Mouse (Mus musculus): ENCODE data around the gene Reg3b. TPM values are rescaled to one million over a fixed set of nuclear protein-coding genes. Genes with fewer than 3 reads are reported as not detected.

The Reg3b gene
- polyA plus RNA-seq (2021; fragmentation: Nextera tagmentation), result 0.19 TPM in 1 of 2 replicates, not detected in the other
- long read RNA-seq, experiment 1, result 0 reads
- long read RNA-seq, experiment 2, result 0 reads

DNA sequence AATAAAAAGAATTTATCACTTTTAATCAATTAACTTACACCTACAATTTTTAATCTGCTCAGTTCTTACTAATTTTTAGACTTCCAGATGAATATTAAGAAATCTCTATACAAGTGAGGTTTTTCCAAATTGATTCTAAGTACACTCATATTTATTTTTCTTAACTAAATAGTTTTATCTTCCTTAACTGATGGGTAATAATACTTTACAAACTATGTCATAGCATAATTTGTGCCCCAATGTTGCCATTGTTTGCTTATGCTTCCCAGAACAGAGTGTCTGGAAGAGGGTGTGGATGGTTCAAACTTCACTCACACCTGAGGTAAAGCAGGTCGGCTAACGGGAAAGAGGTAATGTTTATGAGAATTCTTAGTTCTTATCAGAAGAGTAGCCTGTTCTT lies at the start of gene Reg3b:
Reg3b (plus strand) TSS at position 301 of the 400 bp plus-strand sequence.

DNA sequence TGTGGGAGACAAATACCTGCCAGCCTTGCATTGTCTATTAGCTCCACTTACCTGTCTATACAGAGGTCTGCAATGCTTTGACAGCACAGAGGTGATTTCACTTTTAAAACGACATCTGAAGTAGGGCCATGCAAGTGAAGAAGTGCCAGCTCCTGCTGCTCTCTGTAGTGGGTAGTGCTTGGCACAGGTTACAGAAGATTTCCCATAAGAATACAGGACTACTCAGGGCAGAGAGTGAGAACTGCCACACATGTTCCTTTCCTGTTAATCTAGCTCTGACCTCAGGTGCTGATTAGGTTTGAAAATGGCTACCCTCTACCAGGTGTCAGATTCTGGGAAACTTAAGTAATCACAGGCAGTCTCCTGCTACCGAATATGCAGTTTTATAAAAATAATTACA lies 8.3 kb downstream of the Reg3b start, which contains the start of gene Reg3d:
Reg3d (minus strand) TSS at position 101 of the 400 bp plus-strand sequence.

DNA sequence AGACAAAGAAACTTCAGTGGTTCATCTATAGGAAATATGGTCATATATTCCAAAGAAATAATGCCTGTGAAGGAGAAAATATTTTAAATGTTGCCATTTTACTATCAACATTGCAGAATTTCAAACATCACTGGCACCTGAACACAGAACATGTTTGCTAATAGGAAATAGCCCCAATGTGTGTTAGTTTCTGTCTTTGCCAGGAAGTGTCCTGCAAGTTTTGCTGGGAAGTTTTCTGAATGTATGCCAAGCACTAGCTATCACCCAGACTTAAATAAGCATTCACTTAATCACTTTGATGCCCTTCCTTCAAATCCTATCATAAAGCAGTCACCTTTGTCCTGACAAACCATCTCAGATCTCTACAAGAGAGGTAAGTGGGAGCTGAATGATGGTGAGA lies 10.0 kb downstream of the Reg3b start, which contains the start of gene Reg3a:
Reg3a (plus strand) TSS at position 301 of the 400 bp plus-strand sequence.

DNA sequence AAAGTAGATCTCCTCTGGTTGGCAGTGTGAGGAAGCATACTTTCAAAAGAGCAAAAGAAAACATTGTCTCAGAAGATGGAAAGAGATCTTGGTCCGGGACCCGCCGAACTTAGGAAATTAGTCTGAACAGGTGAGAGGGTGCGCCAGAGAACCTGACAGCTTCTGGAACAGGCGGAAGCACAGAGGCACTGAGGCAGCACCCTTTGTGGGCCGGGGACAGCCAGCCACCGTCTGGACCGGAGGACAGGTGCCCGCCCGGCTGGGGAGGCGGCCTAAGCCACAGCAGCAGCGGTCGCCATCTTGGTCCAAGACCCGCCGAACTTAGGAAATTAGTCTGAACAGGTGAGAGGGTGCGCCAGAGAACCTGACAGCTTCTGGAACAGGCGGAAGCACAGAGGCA lies 24.9 kb downstream of the Reg3b start, which contains the start of gene Reg2:
Reg2 (plus strand) TSS at position 301 of the 400 bp plus-strand sequence.

DNA sequence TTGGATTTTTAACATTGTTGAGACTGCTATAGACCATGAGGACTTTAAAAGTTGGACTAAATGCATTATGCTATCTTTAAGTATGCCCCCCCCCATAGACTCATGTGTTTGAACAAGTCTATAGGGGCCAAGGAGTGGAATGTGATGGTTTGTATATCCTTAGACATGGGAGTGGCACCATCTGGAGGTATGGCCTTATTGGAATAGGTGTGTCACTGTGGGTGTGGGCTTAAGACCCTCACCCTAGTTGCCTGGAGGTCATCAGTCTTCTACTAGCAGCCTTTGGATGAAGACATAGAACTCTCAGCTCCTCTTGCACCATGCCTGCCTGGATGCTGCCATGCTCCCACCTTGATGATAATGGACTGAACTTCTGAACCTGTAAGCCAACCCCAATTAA lies 52.0 kb downstream of the Reg3b start, which contains the start of gene Reg1:
Reg1 (plus strand) TSS at position 301 of the 400 bp plus-strand sequence.

Other genes with a start within 250 kb of the Reg3b start
- gene Reg3d, start 8.2 kb downstream of the Reg3b start, polyA plus RNA-seq (2021; fragmentation: Nextera tagmentation), result not detected in 2 replicates
- gene Reg3a, start 10.1 kb downstream of the Reg3b start, polyA plus RNA-seq (2021; fragmentation: Nextera tagmentation), result not detected in 2 replicates
- not detected in 2 replicates for gene Reg2, start 25.0 kb downstream of the Reg3b start, polyA plus RNA-seq (2021; fragmentation: Nextera tagmentation)
- gene Reg1, start 52.1 kb downstream of the Reg3b start, polyA plus RNA-seq (2021; fragmentation: Nextera tagmentation), result not detected in 2 replicates
- not detected in 2 replicates for gene Reg3g, start 98.2 kb downstream of the Reg3b start, polyA plus RNA-seq (2021; fragmentation: Nextera tagmentation)

Data from layer of hippocampus, adult 6 months (tissue).